Mouse (Mus musculus): ENCODE data around the gene Cux1. TPM values are rescaled to one million over a fixed set of nuclear protein-coding genes. Genes with fewer than 3 reads are reported as not detected.

The Cux1 gene
- polyA plus RNA-seq, 1 experiment, result 69.2 TPM

DNA sequence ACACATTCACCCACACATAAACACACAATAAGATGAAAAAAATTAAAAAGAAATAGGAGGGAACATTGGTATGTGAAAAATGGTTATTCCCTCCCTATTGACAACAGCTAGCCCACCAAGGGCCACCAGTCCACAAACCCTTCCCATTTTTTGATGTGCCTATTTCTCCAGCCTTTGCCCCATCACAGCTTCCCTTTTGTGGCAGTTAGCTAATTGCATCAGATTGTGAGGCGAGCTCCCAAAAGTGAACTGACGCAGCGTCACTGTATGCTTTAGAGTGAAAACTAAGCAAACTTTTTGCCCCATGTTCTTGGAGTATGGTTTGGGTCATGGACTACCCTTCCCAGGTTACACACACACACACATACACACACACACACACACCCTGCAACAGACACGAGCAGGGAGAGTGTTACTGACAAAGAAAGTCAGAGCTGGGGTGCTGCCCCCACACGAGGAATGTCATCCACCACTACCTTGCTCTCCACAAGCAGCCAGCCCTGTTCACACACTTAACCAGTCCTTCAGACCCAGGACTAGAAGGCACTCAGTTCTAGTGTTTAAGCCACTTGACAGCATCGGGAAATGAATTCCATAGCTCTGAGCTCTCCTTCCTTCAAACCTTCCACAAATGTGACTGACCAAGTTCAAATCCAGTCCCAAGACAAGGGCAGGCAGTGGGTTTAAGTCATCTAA is 172.6 kb downstream of the Cux1 start:
- Histone ChIP-seq H3K4me1 (ENCODE audit: control insufficient read depth, insufficient read depth, low read length) (peaks cover 24% of the 10 kb centered on the region), H3K27ac (ENCODE audit: insufficient read depth, low read length) (no peak overlapping the region), H3K27me3 (ENCODE audit: control insufficient read depth, insufficient read depth, low read length) (no peaks in the 10 kb centered on the region), H3K4me3 (replicated peaks; ENCODE audit: insufficient read depth, low read depth, low read length) (no peak overlapping the region)
- TF ChIP-seq CTCF (IDR thresholded peaks at IDR 0.05; ENCODE audit: borderline replicate concordance, insufficient read depth, low read depth, low read length) (no peak), POLR2A (IDR thresholded peaks at IDR 0.05; ENCODE audit: borderline replicate concordance, insufficient read depth, low read length) (no peak)
- 92% methylated on average over 6 of the region's 6 CpGs for WGBS
- DNase-seq, result no peak

DNA sequence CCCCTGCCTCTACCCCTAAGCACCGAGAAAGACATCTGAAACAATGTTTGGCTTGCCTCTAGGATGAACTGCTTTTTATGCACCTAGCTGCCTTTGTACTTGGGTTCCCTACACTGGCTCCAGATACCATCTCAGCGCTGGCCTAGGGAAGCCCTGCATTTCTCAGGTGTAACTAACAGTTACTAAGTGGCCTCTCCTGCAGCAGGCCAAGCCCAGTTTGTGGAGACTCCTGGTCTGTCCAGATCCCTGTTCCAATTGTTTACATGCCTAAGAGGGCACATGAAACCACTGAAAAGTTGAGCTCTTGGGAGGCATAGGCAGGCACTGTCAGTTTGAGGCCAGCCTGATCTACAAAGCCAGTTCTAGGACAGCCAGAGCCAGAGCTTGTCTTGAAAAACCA is 173.7 kb downstream of the Cux1 start:
- Histone ChIP-seq H3K27me3 (ENCODE audit: control insufficient read depth, insufficient read depth, low read length) (no peaks in the 10 kb centered on the region), H3K4me3 (replicated peaks; ENCODE audit: insufficient read depth, low read depth, low read length) (no peak overlapping the region), H3K4me1 (ENCODE audit: control insufficient read depth, insufficient read depth, low read length) (peaks cover 20% of the 10 kb centered on the region), H3K27ac (ENCODE audit: insufficient read depth, low read length) (no peak overlapping the region)
- no peak for TF ChIP-seq POLR2A (IDR thresholded peaks at IDR 0.05; ENCODE audit: borderline replicate concordance, insufficient read depth, low read length)
- TF ChIP-seq CTCF (IDR thresholded peaks at IDR 0.05; ENCODE audit: borderline replicate concordance, insufficient read depth, low read depth, low read length), result no peak
- 88% methylated on average over 2 of the region's 2 CpGs for WGBS
- DNase-seq, result no peak

DNA sequence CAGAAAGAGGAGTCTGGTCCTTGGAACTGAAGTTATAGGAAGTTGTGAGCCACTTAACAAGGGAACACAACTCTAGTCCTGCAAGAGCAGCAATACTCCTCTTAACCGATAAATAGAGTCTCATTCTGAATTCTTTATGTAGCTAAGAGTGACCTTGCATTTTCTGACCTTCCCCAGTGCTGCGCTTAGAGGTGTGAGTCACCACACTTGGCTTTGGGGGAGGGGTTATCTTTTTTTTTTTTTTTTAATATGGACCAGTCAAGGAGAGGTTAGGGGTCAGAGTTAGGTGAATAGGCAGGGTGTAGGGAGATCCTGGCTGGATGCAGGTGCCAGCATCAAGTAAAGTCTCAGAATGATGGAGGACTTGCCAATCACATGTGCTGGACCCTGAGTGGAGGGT is 180.5 kb downstream of the Cux1 start:
- no peak for DNase-seq
- TF ChIP-seq CTCF (IDR thresholded peaks at IDR 0.05; ENCODE audit: borderline replicate concordance, insufficient read depth, low read depth, low read length), result no peak
- 93% methylated on average over 2 of the region's 2 CpGs for WGBS
- Histone ChIP-seq H3K27me3 (ENCODE audit: control insufficient read depth, insufficient read depth, low read length) (no peaks in the 10 kb centered on the region), H3K4me3 (replicated peaks; ENCODE audit: insufficient read depth, low read depth, low read length) (no peak overlapping the region), H3K27ac (ENCODE audit: insufficient read depth, low read length) (no peak overlapping the region), H3K4me1 (ENCODE audit: control insufficient read depth, insufficient read depth, low read length) (no peaks in the 10 kb centered on the region; the same call in 1 of the 2 replicates)

GRCm38 (mm10) chr5:136385161-136385560 is 182.1 kb downstream of the Cux1 start:
- no peaks in the 10 kb centered on the region; the same call in 1 of the 2 replicates for H3K4me1 ChIP-seq (ENCODE audit: control insufficient read depth, insufficient read depth, low read length)
- TF ChIP-seq CTCF (IDR thresholded peaks at IDR 0.05; ENCODE audit: borderline replicate concordance, insufficient read depth, low read depth, low read length), result no peak
- TF ChIP-seq POLR2A (IDR thresholded peaks at IDR 0.05; ENCODE audit: borderline replicate concordance, insufficient read depth, low read length), result no peak
- DNase-seq, result peak; percentile 35 to 45
- H3K27me3 ChIP-seq (ENCODE audit: control insufficient read depth, insufficient read depth, low read length), result no peaks in the 10 kb centered on the region
- WGBS, result 35% methylated on average over 3 of the region's 3 CpGs
- no peak overlapping the region for H3K27ac ChIP-seq (ENCODE audit: insufficient read depth, low read length)
- no peak overlapping the region for H3K4me3 ChIP-seq (replicated peaks; ENCODE audit: insufficient read depth, low read depth, low read length)

DNA sequence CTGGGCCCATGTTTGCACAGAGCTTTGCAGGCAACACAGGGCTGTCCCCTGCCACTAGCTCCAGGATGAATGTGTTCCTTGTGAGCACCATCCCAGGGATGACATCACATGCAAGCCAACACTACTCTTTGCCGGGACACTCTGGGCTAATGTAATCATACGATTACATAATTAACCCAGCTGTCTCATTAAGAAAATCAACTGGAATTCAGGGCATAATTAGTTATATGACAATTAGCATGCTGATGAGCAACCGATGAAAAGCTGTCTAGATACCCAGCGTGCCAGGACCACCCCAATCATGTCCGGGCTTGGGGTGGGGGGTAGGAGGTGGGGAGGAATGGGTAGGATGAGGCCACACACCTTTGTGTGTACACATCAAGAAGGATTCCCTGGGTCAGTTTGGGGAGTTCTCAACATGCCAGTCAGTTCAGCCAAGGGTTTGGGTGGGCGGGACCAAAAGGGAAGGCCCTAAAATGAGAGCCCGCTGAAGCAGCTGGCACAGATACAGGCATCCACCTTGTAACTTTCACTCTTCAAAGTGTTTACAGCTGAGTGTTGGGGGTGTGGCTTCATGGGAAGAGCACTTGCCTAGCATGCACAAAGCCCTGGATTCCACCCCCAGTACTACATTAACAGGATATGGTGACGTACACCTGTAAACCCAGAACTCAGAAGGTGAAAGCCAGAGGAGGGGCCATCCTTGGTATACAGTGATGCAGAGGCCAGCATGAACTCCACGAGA is 184.9 kb downstream of the Cux1 start:
- 70% methylated on average over 9 of the region's 9 CpGs for WGBS
- Histone ChIP-seq H3K27me3 (ENCODE audit: control insufficient read depth, insufficient read depth, low read length) (no peaks in the 10 kb centered on the region), H3K4me3 (replicated peaks; ENCODE audit: insufficient read depth, low read depth, low read length) (no peak overlapping the region), H3K27ac (ENCODE audit: insufficient read depth, low read length) (no peak overlapping the region), H3K4me1 (ENCODE audit: control insufficient read depth, insufficient read depth, low read length) (peaks cover under 1% of the 10 kb centered on the region)
- TF ChIP-seq POLR2A (IDR thresholded peaks at IDR 0.05; ENCODE audit: borderline replicate concordance, insufficient read depth, low read length), result no peak
- TF ChIP-seq CTCF (IDR thresholded peaks at IDR 0.05; ENCODE audit: borderline replicate concordance, insufficient read depth, low read depth, low read length), result no peak
- DNase-seq, result no peak

DNA sequence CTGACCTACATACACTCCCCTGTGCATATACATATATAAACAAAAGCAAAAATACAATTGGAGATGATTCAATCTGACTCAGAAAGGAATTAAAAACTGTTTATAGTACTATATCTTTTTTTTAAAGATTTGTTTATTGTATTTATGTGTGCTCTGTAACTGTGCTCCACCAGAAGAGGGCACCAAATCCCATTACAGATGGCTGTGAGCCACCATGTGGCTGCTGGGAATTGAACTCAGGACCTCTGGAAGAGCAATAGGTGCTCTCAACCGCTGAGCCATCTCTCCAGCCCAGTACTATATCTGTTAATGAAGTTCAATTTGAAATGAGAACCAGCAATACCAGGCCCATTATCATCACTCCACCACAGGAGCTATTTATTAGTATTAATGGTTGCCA is 187.9 kb downstream of the Cux1 start:
- no peaks in the 10 kb centered on the region for H3K27me3 ChIP-seq (ENCODE audit: control insufficient read depth, insufficient read depth, low read length)
- DNase-seq, result no peak
- 97% methylated on average over 1 of the region's 1 CpGs for WGBS

GRCm38 (mm10) chr5:136377101-136377500 is 190.2 kb downstream of the Cux1 start:
- Histone ChIP-seq H3K27ac (ENCODE audit: insufficient read depth, low read length) (no peak overlapping the region), H3K27me3 (ENCODE audit: control insufficient read depth, insufficient read depth, low read length) (no peaks in the 10 kb centered on the region), H3K4me1 (ENCODE audit: control insufficient read depth, insufficient read depth, low read length) (peaks cover 16% of the 10 kb centered on the region), H3K4me3 (replicated peaks; ENCODE audit: insufficient read depth, low read depth, low read length) (no peak overlapping the region)
- TF ChIP-seq CTCF (IDR thresholded peaks at IDR 0.05; ENCODE audit: borderline replicate concordance, insufficient read depth, low read depth, low read length), result no peak
- no peak for TF ChIP-seq POLR2A (IDR thresholded peaks at IDR 0.05; ENCODE audit: borderline replicate concordance, insufficient read depth, low read length)
- DNase-seq, result peak; percentile 60 to 72
- 27% methylated on average over 3 of the region's 3 CpGs for WGBS

More for the DNA sequence above, 187.9 kb downstream of the Cux1 start:
- Histone ChIP-seq H3K4me3 (replicated peaks; ENCODE audit: insufficient read depth, low read depth, low read length) (no peak overlapping the region), H3K27ac (ENCODE audit: insufficient read depth, low read length) (no peak overlapping the region), H3K4me1 (ENCODE audit: control insufficient read depth, insufficient read depth, low read length) (peaks cover 16% of the 10 kb centered on the region)
- TF ChIP-seq CTCF (IDR thresholded peaks at IDR 0.05; ENCODE audit: borderline replicate concordance, insufficient read depth, low read depth, low read length) (no peak), POLR2A (IDR thresholded peaks at IDR 0.05; ENCODE audit: borderline replicate concordance, insufficient read depth, low read length) (no peak)

- no peak overlapping the region for H3K27ac ChIP-seq (ENCODE audit: insufficient read depth, low read length)
- no peak for TF ChIP-seq CTCF (IDR thresholded peaks at IDR 0.05; ENCODE audit: borderline replicate concordance, insufficient read depth, low read depth, low read length)
- TF ChIP-seq POLR2A (IDR thresholded peaks at IDR 0.05; ENCODE audit: borderline replicate concordance, insufficient read depth, low read length), result no peak
- WGBS, result 71% methylated on average over 3 of the region's 3 CpGs
- DNase-seq, result no peak
- H3K27me3 ChIP-seq (ENCODE audit: control insufficient read depth, insufficient read depth, low read length), result no peaks in the 10 kb centered on the region
- no peak overlapping the region for H3K4me3 ChIP-seq (replicated peaks; ENCODE audit: insufficient read depth, low read depth, low read length)
- H3K4me1 ChIP-seq (ENCODE audit: control insufficient read depth, insufficient read depth, low read length), result peaks cover 23% of the 10 kb centered on the region
Measured at GRCm38 (mm10) chr5:136375350-136375749, 191.9 kb downstream of the Cux1 start.

Data from cerebellum, adult 2 months (tissue).